Mouse (Mus musculus) left cerebral cortex, adult 11 months (tissue): ENCODE data around the gene Scube3.
A peak's percentile ranks its signal among the peaks of the same experiment; 100 is the strongest.

ENCODE experiments used
- DNase-seq: peaks from one replicate; pipeline ENCODE4 v3.0.0; 2022; ENCODE audit warnings: low spot score

The Scube3 gene

DNA sequence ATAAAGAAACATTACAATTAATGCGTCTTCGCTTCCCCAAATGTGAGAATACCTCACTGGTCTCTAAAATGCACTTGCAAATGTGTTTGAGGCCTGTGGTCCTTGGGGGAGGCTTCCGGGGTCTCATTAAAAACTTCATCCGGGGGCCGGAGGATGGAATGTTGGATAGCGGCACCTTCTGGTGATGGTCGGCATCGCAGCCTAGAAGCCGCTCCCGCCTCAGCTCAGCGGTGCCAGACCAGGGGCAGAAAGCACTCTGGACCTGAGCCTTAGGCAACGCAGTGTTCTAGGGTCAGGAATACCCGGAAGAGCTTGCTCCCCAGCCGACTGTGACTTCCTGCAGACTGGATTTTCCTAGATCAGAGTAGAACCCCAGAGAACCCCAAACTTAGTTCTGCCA lies 8.7 kb upstream of the Scube3 start:
- peak; percentile 17 for DNase-seq

DNA sequence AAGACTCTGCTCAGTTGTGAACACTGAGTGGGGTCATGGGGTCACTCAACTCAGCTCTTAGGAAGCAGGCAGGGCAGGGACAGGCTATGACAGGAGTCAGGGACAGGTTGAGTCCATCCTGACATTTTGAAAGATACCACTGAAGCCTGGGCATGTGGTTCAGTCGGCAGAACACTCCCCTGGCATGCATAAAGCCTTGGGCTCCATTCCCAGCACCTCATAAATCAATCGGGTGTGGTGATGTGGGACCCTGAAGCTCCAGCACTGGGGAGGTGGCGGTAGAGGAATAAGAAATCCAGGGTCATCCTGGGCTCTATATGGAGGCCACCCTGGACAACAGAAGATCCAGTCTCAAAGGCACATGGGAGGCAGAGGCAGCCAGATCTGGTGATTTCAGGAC lies 6.4 kb upstream of the Scube3 start:
- no peak for DNase-seq

DNA sequence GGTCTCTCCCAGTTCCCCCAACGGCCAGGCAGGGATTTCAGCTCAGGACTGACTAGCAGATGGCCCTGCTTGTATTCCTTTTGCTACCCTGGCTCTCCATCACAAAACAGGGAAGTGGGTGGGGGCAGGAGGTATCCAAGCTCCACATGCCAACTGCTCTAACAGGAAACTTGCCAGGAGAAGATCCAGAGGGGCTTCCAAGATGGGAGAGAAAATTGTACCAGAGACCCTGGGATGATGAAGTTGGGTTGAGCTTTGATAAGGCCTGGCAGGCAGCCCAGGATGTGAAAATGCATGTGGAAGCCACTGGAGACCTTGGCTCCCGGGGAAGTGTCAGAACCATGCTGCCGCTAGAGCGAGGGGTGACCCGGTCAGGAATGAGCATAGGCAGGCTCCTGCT lies 5.7 kb upstream of the Scube3 start:
- DNase-seq = no peak

DNA sequence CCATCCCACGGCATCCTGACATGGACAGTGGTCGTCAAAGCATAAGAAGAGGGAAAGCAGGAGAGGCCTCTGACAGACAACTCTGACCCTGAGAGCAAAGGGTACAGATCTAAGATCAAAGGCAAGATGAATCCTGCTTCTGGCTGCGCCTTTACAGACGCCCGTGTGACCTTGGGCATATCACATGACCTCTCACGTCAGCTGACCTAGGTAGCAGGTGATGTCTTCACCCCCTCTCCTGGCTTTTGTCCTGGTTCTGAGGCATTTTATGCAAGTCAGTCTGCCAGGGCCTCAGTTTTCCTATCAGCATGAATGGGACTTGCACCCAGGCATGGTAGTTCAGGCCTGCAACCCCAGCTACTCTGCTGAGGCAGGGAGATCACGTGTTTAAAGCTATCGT lies 3.9 kb upstream of the Scube3 start:
- no peak for DNase-seq

DNA sequence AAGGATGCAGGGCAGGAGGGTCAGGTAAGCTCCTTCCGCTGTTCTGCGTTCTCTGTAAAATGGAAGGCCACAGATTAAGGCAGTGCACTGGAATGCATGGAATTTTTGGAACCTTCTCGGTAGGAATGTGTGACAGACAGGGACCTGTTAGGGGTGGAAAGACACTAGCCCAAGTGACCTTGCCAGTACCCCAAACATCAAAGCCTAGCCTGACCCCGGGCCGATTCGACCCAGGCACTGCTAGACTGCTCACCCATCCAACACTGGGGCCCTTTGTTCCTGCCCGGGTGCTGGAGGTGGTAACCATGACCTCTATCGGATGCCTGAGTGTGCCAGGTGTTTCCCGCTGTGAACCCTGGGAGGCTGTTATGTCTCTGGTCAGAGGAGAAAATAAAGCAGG lies 3.3 kb upstream of the Scube3 start:
- no peak for DNase-seq

DNA sequence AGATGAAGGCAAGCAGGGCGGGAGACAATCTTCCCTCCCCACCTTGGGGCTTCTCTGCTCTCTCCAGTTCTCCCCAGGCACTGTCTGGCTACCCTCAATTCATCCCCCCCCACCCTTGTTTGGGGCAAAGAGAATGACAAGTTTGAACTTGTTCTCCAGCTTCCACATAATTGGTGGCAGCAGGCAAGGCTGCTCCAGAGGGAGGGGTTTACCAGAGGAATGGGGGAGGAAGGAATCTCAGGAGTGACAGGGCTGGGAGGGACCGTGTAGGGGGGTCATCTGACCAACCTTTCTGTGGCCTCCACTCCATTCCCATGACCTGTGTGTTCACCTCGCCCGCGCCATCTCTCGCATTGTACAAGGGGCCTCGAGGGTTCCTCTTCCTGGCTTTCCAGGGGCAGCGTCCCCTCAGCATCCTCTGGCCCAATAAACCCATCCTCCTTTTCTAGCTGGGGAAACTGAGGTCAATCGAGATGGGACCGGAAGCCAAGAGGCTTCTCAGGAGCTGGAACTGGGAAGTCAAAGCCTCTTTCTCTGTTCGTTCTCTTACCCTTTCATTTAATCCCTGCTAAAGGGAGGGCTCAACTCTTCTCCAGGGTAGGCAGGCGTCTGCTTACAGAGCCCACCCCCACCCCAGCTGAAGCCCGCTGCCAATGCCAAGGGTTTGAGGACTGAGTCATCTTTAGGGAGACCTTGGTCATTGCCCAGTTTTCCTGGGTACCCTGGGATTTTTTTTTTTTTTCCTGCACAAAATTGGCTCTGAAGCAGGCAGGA lies 1.3 kb upstream of the Scube3 start:
- no peak for DNase-seq

DNA sequence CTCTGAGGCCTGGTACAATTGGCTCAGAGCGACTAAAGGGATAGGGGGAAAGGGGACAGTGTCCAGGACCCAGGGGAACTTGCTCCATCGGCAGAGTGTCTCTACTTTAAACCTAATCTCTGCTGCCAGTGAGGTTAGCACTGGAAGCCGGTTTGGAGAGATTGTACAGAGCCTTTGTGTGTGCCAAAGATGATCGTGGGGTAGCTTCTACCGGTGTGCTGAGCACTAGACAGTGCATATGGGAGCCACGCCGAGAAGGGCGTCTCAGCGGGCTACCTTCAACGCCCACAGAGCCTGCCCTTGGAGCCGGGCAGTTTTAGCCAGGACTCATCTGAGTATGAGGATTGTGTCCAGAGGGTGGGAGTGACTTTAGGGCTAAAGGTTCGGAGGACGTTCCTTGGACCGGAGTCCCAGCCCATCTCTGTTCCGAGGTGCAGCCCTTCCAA lies 713 bp upstream of the Scube3 start:
- no peak for DNase-seq

DNA sequence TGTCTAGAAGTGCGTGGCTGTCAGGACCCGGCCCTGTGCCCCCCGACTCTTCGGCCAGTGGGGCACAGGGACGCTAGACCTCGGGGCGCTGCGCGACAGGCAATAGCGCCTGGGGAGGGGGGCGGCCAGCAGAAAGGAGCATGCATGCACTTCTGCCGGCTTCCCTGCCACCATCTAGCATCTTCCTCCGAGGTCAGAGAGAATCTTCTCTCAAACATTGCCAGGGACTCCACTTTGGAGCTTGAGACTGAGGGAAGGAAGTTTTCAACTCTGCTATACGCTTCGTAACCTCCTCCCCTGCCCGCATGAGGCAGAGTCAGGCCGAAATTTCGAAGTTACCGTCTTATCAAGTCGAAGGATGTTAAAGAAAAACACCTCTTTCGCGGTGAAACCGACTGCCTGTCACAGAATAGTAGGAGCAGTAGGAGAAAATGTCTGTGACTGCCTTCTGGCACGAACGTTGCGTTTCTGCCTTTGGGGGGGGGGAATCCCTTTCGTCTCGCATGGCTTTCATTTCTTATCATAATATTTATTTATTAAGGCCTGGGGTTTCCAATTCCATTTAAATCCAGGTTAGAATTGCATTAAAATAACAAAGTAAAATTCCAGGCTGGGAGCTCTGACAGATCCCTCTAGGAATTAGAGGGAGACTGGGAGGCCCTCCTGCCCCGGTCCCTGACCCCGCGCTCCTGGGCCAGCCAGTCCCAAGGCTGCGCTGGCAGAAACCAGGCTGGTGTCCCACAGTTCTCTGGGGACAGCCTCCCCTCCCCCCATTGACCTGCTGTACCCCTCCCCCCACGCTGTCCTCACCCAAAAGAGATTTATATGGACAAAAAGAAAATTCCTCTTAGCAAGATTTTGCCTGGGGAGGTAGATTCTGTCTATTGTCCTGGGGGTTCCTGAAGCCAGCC lies 1.0 kb downstream of the Scube3 start:
- DNase-seq = no peak

DNA sequence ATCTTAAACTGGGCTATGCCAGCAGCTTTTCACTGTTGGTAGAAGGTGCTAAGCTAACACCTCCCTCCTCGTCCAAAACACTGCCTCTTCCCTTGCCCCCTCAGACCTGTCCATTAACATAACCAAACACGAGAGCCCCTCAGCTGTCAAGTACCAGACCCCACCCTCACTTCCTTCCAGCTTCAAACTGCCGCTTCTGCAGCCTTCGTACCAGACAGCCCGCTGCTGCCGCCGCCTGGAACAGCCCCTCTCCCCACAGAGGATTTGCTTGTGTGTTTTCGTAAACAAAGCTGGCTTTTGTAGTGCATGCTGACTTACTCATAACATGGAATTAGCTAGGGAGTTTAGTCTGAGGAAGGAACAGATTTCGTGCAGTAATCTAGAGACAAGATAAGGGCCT lies 1.8 kb downstream of the Scube3 start:
- no peak for DNase-seq

DNA sequence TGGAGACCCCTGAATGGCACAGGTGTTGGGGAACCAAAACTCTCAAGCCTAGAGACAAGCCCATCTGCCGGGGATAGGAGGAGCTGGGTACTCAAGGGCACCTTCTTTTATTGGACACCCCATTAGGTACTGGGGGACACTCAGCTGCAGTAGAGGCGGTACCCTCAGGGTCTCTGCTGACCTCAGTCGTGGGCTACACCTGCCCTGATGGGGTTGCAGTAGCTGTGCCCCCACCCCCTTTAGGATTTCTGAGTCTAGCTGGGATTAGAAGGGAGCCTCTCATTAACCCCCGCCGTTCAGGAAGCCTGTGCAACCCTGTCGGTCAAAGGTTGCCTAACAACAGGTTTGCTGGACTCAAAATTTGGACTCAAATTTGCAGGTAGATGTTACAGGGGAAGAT lies 2.3 kb downstream of the Scube3 start:
- DNase-seq = no peak

DNA sequence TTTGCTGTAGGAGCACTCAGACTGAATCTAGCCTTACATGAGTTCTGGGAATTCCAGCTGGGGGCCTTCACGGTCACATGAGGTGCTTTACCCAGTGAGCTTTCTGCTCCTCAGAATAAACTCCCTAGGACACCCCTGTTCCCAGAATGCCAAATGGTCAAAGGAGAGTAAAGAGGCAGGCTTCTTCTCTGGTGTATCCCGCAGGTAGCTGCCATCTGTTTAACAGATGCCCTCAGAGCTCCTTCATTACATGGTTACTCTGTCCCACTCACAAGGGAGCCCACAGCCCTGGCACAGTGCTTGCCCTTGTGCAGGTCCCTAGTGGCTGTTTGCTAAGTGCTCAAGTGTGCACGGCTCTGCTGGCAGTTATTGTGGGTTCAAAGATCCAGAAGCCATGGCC lies 6.3 kb downstream of the Scube3 start:
- DNase-seq = no peak

DNA sequence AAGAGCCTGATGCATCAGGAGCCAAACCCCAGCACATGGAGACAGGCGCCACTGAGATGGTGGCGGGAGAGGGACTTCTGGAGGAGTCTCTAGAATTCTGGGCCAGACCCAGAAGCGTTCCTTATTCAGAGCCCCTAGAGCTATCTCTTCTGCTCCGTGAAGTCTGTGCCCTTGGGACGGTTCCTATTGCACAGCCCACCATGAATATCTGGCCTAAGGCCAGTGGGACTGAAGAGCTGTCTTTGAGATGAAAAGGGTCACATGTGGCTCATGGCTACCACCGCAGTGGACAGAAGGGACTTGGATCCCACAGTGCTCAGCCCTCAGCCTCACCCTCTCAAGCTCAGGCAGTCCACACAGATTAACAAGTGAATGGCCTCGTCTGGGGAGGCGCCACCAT lies 7.8 kb downstream of the Scube3 start:
- DNase-seq = no peak

DNA sequence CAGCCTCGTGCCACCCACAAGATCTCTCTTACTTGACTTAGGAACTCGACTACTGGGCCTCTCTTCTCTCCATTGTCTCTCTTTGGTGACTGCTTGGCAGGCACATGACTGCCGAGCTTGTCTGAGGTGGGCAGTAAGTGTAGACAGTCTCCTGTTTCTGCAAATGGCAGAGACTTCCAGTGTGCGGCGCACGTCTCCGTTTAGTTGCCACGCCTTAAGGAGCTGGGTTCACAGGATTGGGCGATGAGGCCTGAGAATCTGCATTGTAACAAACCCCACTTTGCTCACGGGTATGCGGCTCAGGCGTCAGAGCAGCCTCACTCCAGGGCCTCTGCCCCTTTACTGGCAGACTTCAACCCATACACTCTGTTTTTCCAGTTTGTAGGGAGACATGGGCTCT lies 8.5 kb downstream of the Scube3 start:
- DNase-seq = no peak

DNA sequence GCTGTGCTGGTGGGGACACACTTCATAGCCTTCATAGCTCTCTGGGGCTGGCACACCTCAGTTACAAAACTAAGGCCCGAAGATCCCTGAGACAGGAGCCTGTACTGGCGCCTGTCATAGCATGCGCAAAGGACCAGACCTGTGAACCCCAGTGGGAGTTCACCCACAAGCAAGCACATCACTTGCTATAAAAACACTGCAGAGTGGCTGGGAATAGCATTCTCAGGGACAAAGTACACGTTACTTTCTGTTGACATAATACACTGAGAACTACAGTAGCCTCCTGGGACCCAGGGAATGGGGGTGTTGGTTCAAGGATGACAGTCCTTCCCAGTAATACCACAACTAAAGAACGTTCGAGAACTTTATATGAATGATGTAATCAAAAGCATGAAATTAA lies 11.2 kb downstream of the Scube3 start:
- no peak for DNase-seq

DNA sequence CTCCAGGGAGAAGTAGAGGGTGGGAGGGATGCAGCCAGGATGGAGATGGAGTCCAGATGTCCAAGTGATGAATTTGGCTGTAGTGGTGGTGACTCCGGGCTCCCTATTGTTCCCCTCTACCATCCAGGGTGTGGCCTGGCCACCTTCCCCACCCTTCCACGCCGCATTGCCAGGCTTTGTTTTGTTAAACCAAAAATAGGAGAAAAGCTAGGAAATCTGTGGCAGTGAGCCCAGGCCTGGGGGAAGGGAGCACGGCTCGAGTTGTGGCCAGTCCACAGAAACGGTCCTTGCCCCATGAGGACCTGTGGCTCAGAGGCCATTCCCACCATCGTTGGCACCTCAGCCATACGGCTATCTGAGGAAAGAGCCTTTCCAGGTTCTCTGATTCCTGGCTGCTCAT lies 13.0 kb downstream of the Scube3 start:
- DNase-seq = no peak

DNA sequence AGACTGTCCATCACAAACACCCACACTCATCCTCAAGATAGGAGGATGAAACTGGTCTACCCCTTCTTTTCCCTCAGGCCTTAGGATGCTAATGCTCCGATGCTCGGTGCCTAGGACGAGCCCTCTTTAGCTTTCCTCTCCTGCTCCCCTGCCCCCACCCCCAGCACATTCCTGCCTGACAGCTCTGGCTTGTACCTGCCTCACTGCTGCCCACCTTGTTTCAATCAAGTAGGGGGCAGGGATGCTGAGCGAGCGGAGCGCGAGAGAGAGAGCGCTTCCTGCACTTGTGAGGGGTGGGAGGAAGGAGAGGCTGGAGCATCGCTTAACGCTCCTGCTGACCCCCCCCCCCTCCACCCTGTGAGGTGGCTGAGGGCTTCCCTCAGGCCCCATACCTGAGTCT lies 18.4 kb downstream of the Scube3 start:
- DNase-seq = no peak

DNA sequence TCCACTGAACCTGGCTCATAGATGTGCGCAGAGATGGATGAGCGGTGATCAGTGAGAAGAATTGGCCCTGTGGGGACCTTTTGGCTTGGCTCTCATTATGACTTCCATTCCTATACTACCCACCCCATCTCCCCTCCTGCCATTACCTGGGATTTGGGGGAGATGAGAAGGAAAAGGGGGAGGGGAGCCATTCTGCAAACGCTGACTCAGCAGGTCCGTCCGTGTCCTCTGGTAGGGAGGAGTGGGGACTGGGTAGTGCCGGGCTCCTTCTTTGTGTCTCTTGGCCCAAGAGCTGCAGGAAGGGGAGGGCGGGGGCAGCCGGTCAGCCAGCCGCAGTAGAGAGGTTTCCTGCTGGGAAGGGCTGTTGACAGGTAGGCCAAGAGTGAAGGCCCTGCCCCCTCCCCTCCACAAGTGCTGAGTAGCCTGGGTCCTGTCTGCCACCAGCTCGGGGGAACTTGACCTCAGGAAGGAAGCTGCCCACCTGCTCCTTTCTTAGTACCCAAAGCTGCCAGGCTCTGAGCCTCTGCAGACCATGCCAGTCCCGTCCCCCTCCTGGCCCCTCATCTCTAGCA lies 19.5 kb downstream of the Scube3 start:
- no peak for DNase-seq

DNA sequence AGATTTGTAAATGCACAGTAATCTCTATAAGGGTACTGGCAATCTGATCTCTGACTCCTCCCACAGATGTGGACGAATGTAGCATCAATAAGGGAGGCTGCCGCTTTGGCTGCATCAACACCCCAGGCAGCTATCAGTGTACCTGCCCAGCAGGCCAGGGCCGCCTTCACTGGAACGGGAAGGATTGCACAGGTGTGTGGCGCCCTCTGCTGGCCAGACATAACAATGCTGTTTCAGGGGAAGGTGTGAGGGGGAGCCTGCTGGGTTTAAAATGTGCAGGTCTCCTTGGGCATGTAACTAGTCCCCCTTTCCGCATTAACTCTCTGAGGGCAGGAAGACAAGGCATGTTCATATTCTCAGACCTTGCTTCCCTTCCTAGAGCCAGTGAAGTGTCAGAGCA lies 21.7 kb downstream of the Scube3 start:
- DNase-seq = peak; percentile 56

DNA sequence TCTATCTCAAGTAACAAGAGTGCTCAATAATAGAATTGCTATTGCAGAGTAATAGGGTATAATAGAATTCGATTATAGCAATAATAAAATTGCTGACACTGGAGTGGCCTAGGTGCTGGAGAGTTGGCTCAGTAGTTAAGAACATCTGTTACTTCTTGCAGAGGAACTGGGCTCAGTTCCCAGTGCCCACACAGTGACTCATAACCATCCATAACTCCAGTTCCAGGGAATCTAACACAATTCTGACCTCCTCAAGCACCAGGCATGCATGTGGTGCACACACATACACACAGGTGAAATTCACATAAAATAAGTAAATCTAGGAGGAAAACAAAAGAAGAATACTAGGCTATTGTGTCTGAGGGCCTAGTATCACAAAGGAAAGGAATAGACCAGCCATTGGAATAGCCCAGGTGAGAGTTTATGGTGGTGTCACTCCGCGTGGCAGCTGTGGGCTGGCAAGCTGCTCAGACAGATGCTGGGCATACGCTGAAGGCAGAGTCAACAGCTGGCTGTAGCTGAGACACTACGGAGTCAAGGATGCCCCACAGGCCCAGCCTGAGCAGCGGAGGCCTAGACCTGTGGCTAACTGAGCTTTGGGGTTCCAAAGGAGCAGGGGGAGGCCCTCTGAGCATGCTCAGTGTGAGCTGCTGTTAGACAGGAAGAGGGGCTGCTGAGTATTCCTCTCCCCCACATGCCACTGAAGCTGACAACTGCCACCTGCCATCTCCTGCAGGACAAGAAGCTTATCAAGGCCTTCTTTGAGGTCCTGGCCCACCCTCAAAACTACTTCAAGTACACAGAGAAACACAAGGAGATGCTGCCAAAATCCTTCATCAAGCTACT lies 28.7 kb downstream of the Scube3 start:
- DNase-seq = no peak

DNA sequence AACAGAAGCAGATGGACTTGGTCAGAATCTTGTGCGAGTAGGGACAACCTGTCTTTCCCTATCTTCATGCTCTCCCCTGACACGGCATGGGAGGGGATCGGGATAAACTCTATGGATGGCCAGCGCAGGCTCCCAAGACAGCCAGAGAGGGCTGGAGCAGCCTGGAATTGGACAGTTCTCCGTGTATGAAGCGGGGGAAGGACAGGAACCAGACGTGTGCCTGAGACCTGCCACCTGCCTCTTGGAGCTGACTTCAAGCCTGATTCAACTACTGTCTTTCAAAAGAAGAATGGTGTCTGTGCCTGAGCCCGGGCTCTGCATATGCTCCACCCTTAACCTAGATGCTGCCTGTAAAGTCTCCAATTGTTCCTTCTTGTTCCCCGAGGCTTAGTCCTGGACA lies 30.7 kb downstream of the Scube3 start:
- DNase-seq = no peak

DNA sequence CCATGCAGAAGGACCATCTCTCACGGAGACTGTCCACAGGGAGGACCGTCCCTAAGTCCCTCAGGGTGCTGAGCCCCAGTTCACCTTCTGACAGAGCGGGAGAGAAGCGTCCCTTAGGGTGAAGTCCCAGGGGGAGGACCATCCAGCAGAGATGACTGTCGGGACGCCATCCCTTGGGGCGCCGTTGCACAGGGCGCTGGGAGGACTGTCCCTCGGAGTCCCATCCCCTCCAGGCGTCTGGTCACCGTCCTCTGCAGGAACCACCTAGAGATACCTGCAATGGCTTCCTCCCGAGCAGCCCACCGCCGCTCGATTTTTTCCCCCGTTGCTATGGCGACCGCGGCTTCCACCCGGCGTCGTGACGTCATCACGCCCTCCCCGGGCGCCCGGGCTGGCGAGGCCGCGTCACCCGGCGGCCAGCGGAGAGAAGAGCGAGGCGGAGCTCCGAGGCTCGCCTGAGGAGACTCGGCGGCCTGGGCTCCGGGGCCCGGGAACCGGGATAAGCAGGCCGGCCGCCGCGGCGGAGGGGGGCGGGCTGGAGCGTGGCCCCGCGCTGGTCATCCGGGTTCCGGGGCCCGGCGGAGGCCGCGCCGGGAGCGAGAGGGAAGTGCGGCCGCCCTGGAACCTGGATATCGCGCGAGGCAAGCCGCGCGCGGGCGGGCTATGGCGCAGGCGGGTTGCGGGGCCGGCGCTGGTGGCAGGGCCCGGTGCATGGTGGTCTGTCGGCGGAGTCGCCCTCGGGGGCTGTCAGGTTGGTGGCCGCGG lies 35.0 kb downstream of the Scube3 start, which contains the start of gene Zfp523:
Zfp523 (plus strand) TSS at position 355 of the 765 bp plus-strand sequence.
- peak; percentile 86 for DNase-seq
